Mouse (Mus musculus) liver, embryonic 13.5 days (tissue): ENCODE results near the gene Kctd2. TPM values are rescaled to one million over a fixed set of nuclear protein-coding genes. Genes with fewer than 3 reads are reported as not detected.
"Not testable (repeated sequence)": the region's sequence is repeated elsewhere in the genome, so short reads cannot be mapped to it uniquely, and the experiment has no call there.

ENCODE experiments used
- ATAC-seq: fragments of 200-750 bp; cut with Nextera tagmentation; 2 replicates; pipeline ENCODE4 v1.8.0; 2017; ENCODE audit warnings: low read depth, mild to moderate bottlenecking, moderate number of reproducible peaks, moderate library complexity
- DNase-seq: peaks from one replicate; pipeline ENCODE4 v3.0.0; 2022
- H3K27ac ChIP-seq: fragments of 300-500 bp; sonication (generic); 2 replicates; pipeline ENCODE4 v1.5.1; 2015; ENCODE audit warnings: moderate library complexity, mild to moderate bottlenecking, inconsistent platforms
- H3K27me3 ChIP-seq: fragments of 300-500 bp; sonication (generic); 2 replicates; pipeline ENCODE4 v1.6.1; 2015; ENCODE audit warnings: mild to moderate bottlenecking, inconsistent platforms
- H3K36me3 ChIP-seq: fragments of 300-500 bp; sonication (generic); 2 replicates; pipeline ENCODE4 v1.6.1; 2015; ENCODE audit warnings: mild to moderate bottlenecking, inconsistent platforms
- H3K4me1 ChIP-seq: fragments of 300-500 bp; sonication (generic); replicated peaks from 2 replicates; pipeline ENCODE4 v1.6.1; 2015; ENCODE audit warnings: inconsistent platforms
- H3K4me2 ChIP-seq: fragments of 300-500 bp; sonication (generic); 2 replicates; pipeline ENCODE4 v1.6.1; 2015; ENCODE audit warnings: inconsistent platforms, mild to moderate bottlenecking, moderate library complexity
- H3K4me3 ChIP-seq: fragments of 300-500 bp; sonication (generic); replicated peaks from 2 replicates; pipeline ENCODE4 v1.5.1; 2015; ENCODE audit warnings: mild to moderate bottlenecking, inconsistent platforms
- H3K9ac ChIP-seq: fragments of 300-500 bp; sonication (generic); 2 replicates; pipeline ENCODE4 v1.6.1; 2015; ENCODE audit warnings: mild to moderate bottlenecking, inconsistent platforms
- H3K9me3 ChIP-seq: fragments of 300-500 bp; sonication (generic); replicated peaks from 2 replicates; pipeline ENCODE4 v1.6.1; 2016; ENCODE audit warnings: inconsistent platforms
- WGBS: fragments of 180-500 bp; shearing (Covaris S2); methylation state at CpG from one replicate; pipeline ENCODE4 v1.1.7; 2015; ENCODE audit not compliant: insufficient replicate concordance; 5-methylcytosine and 5-hydroxymethylcytosine counted together
- polyA plus RNA-seq: library from polyadenylated mRNA; unstranded; fragments of >200 nt; fragmentation: Nextera tagmentation; extraction: Ambion mirVana; gene quantifications from 2 replicates; pipeline ENCODE4 v1.2.1, GENCODE M21; 2015

Gene Kctd2
- polyA plus RNA-seq, 1 experiment from 2014 or later: 4.1 TPM

DNA sequence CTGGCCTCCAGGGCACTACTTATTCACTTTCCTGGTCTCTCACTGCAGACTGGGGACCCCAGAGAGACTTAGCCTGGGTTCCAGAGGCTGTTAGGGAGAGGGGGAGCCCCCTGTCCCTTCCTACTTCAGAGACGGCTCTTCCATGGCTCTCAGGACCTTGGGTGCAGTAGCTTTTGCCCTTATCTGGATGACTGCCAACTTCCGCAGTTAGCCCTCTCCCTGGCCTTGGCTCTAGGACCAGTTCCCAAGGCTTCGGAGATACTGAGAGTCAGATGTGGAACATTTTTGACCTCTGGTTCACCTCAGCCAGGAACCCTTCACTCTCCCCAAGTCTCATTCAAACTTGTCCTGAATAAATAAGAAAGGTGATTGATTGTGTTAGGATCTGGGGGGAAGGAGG is 27.0 kb downstream of the Kctd2 start:
- H3K4me3 ChIP-seq: no peak overlapping the region

DNA sequence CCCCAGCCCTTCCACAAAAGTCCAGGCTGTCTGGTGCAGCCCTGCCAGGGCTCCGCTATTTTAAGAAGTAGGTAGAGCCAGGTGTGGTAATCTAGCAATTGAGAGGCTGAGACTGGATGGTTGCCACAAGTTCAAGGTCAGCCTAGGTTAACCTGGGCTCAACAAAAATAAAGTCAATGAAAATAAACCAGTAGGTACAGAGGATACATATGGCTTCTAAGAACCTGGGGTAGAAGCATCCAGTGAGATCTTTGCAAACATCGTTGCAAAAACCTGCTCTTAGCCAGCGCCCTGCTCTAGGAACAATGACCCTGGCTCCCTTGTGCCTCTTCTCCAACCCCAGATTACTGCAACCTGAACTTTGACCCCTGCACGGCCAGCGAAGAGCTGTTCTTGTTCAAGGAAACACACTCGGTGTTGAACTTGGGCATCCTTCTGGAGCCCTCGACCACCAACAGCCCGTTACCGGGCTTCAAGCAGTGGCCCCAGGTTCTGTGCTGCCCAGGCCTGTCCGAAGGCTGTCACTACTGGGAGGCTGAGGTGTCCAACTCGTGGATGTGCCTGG is 27.5 kb downstream of the Kctd2 start:
- H3K4me2 ChIP-seq: peak overlapping the region; percentile 10; the same call in 1 of the 2 replicates

More for the DNA sequence above, 27.0 kb downstream of the Kctd2 start:
- DNase-seq: no peak
- H3K9ac ChIP-seq: no peak overlapping the region
- no peaks in the 10 kb centered on the region for H3K36me3 ChIP-seq
- H3K27ac ChIP-seq: peak overlapping the region; percentile 76
- H3K27me3 ChIP-seq: peaks cover 4% of the 10 kb centered on the region; the same call in 1 of the 2 replicates
- 29% methylated on average over 3 of the region's 3 CpGs for WGBS
- no peaks in the 10 kb centered on the region for H3K9me3 ChIP-seq
- peak overlapping the region; percentile 28 for H3K4me2 ChIP-seq
- peaks cover 25% of the 10 kb centered on the region for H3K4me1 ChIP-seq
- no peak for ATAC-seq

DNA sequence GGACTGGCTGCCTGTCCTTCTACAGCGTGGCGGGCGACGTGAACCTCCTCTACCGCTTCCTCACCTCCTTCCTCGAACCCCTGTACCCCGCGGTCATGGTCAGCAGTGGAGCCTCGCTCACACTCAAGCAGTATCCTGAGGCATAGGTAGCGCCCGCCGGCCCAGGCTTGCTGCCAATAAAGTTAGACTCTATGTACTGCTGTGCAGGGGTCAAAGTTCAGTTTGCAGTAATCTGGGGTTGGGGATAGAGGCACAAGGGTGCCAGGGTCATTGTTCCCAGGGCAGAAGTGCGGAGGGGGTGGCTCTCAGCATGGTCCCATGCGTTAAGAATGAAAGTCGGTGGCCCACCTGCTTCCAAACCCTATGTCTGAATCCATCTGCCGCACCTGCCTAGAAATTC is 28.1 kb downstream of the Kctd2 start:
- Histone ChIP-seq H3K4me3 (no peak overlapping the region), H3K4me1 (peaks cover 25% of the 10 kb centered on the region), H3K9me3 (no peaks in the 10 kb centered on the region), H3K4me2 (peak overlapping the region; percentile 10; the same call in 1 of the 2 replicates), H3K36me3 (no peaks in the 10 kb centered on the region), H3K27ac (peak overlapping the region; percentile 76), H3K9ac (no peak overlapping the region), H3K27me3 (no peaks in the 10 kb centered on the region; the same call in 1 of the 2 replicates)
- 67% methylated on average over 16 of the region's 16 CpGs for WGBS
- peak; percentile 50 for ATAC-seq
- no peak for DNase-seq

More for the DNA sequence above, 27.5 kb downstream of the Kctd2 start:
- DNase-seq (no peak), ATAC-seq (peak; percentile 30; the same call in 1 of the 2 replicates)
- 59% methylated on average over 11 of the region's 11 CpGs for WGBS
- no peaks in the 10 kb centered on the region; the same call in 1 of the 2 replicates for H3K27me3 ChIP-seq
- H3K36me3 ChIP-seq: no peaks in the 10 kb centered on the region
- H3K27ac ChIP-seq: peak overlapping the region; percentile 76
- no peaks in the 10 kb centered on the region for H3K9me3 ChIP-seq
- no peak overlapping the region for H3K9ac ChIP-seq
- no peak overlapping the region for H3K4me3 ChIP-seq
- peaks cover 25% of the 10 kb centered on the region for H3K4me1 ChIP-seq

DNA sequence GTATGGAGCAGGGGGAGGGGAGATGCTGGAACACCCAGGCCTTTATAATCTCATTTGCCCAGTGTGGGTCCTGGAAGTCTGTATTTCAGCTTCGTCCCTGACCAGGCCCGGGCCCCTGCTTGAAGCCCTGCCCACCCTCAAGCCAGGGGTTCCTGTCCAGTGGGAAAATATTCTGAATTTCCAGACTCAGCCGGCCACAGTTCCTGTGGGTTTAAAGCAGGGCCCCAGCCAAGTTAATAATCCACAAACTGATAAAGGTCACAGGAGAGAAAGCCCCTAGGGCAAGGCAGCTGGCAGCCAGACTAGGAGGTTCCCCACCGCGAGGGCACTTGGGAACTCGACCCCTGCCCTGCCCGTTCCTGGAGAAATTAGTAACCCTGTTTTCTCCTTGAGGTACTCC is 29.1 kb downstream of the Kctd2 start:
- no peaks in the 10 kb centered on the region for H3K9me3 ChIP-seq
- no peak overlapping the region for H3K9ac ChIP-seq
- no peak overlapping the region for H3K4me3 ChIP-seq
- no peaks in the 10 kb centered on the region; the same call in 1 of the 2 replicates for H3K27me3 ChIP-seq
- ATAC-seq: peak; percentile 25; the same call in 1 of the 2 replicates
- WGBS: 54% methylated on average over 7 of the region's 7 CpGs
- no peak overlapping the region for H3K4me2 ChIP-seq
- peaks cover 30% of the 10 kb centered on the region for H3K4me1 ChIP-seq
- peak overlapping the region; percentile 76 for H3K27ac ChIP-seq
- no peak for DNase-seq
- H3K36me3 ChIP-seq: no peaks in the 10 kb centered on the region

DNA sequence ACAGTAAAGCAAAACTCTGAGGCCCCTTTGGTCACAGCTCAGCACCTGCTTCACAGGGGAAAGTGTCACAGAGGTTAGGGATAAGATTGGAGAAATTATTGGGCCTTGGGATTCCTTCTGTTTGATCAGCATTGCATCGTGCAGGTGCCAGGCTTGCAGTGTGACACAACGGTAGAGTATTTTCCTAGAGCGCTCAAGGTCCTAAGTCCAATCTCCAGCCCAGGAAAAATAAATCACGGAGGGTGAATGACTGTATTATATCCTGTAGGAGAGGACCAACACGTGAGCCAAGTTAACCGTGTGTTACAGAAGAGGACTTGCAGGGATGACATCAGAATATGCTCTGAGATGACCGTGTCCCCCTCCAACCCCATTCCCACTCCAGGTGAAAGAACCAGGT is 30.2 kb downstream of the Kctd2 start:
- Histone ChIP-seq H3K27ac (peak overlapping the region; percentile 59), H3K9ac (no peak overlapping the region), H3K4me1 (peaks cover 30% of the 10 kb centered on the region), H3K27me3 (no peaks in the 10 kb centered on the region), H3K36me3 (no peaks in the 10 kb centered on the region), H3K4me3 (no peak overlapping the region), H3K4me2 (no peak overlapping the region), H3K9me3 (no peaks in the 10 kb centered on the region)
- DNase-seq (no peak), ATAC-seq (no peak)
- WGBS: 69% methylated on average over 7 of the region's 7 CpGs

DNA sequence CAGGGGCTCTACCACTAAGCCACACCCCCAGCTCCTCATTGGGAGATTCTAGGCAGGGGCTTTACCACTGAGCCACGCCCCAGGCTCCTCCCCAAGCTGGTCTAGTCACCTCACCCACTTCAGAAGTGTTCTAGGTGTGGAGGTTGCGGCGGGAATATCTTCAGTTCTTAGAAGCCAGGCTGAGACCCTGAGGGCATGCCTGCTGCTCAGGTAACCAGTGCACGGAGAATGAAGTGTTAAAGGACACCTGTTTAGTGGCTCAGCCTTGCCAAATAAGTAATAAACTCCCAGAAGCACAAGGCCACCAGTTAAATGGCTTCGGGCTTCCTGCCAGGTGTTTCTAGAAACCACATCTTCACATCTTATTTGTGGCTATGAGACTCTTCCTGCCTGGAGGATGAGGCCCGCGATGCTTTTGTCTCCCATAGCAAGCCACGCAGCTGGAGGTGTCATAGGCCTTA is 31.9 kb downstream of the Kctd2 start:
- DNase-seq (no peak), ATAC-seq (no peak)
- 63% methylated on average over 8 of the region's 8 CpGs for WGBS
- Histone ChIP-seq H3K36me3 (no peaks in the 10 kb centered on the region), H3K27ac (no peak overlapping the region), H3K4me3 (no peak overlapping the region), H3K4me2 (no peak overlapping the region), H3K4me1 (peaks cover 22% of the 10 kb centered on the region), H3K27me3 (no peaks in the 10 kb centered on the region), H3K9ac (no peak overlapping the region), H3K9me3 (0 out of 2 replicates have a peak, but pooled peaks cover 3% of the 10 kb centered on the region)

DNA sequence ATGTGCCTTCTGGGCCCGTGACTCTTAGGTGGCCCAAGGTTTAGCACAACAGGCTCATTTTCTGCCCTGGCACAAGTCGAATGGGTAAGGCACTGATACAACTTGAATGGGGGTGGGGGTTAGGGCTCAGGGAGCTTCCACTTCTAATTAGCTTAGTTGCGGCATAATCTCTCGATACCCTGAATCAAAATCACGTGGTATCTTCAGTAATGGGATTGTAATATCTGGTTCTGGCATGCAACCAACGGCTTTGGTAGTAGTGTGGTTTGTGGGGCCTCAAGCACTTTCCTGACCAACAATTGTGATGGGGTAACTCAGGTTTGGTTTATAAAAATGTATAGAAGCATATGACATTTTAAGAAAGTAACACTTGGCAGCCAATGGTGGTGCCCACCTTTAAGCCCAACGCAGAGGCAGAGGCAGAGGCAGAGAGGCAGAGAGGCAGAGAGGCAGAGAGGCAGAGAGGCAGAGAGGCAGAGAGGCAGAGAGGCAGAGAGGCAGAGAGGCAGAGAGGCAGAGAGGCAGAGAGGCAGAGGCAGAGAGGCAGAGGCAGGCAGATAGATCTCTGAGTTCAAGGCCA is 32.4 kb downstream of the Kctd2 start:
- Histone ChIP-seq H3K4me1 (peaks cover 18% of the 10 kb centered on the region), H3K27ac (no peak overlapping the region), H3K4me2 (no peak overlapping the region), H3K27me3 (no peaks in the 10 kb centered on the region), H3K9me3 (0 out of 2 replicates have a peak, but pooled peaks cover 3% of the 10 kb centered on the region), H3K36me3 (no peaks in the 10 kb centered on the region), H3K4me3 (no peak overlapping the region), H3K9ac (no peak overlapping the region)
- ATAC-seq (no peak), DNase-seq (no peak)
- 67% methylated on average over 7 of the region's 7 CpGs for WGBS

DNA sequence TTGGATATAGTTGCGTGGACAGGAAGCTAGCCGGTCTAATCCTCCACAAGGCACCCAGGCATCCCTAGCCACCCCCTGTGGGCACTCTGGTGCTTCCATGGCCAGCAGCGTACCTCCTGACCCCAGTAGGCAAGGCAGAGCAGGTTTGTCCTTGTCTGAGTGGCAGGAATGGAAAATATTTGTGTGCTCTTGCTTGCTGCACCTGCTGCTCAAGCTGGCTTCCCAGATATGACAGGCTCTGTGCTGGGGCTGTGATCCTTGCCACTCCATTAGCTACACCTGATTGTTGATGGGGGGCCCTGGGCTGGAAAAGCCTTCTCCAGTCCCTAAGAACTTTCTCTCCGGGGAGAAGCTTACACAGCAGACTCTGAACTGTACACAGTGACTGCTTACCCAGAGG is 33.4 kb downstream of the Kctd2 start:
- Histone ChIP-seq H3K9me3 (0 out of 2 replicates have a peak, but pooled peaks cover 3% of the 10 kb centered on the region), H3K27ac (no peak overlapping the region), H3K4me1 (peaks cover 24% of the 10 kb centered on the region), H3K36me3 (no peaks in the 10 kb centered on the region), H3K27me3 (no peaks in the 10 kb centered on the region), H3K4me2 (no peak overlapping the region), H3K9ac (no peak overlapping the region), H3K4me3 (no peak overlapping the region)
- DNase-seq: no peak
- no peak for ATAC-seq
- 49% methylated on average over 4 of the region's 4 CpGs for WGBS

DNA sequence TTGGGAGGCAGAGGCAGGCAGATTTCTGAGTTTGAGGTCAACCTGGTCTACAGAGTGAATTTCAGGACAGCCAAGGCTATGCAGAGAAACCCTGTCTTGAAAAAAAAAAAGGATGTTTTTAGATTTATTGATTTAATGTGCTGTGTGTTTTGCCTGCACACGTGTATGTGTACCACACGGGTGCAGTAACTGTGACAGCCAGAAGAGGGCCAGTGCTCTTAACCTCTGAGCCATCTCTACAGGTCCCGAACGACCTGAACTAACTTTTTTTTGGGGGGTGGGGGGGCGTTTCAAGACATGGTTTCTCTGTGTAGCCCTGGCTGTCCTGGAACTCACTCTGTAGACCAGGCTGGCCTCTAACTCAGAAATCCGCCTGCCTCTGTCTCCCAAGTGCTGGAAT is 34.9 kb downstream of the Kctd2 start:
- not testable (repeated sequence) for H3K27ac ChIP-seq, H3K4me3 ChIP-seq, ATAC-seq, H3K9me3 ChIP-seq, H3K4me2 ChIP-seq, H3K36me3 ChIP-seq, H3K9ac ChIP-seq, H3K27me3 ChIP-seq, DNase-seq
- peaks cover 16% of the 10 kb centered on the region for H3K4me1 ChIP-seq
- 75% methylated on average over 6 of the region's 6 CpGs for WGBS

DNA sequence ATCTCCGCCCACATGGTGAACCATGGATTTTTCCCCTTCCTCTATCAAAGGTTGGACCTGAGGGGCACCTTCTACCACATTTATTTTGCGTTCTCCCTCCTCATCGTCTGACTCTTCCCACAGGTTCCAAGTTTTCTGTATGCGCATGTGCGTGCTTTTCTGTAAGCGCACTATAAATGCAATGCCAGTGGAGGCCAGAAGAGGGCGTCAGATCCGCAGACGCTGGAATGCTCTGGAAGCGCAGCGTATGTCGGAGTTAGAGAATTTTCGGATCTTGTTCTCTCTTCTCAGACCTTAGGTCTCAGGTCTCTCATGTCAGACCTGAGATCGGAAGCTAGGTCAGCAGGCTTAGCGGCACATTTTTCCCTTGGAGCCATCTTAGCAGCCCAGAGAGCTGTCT is 35.7 kb downstream of the Kctd2 start:
- H3K9ac ChIP-seq: no peak overlapping the region
- no peak for DNase-seq
- H3K27ac ChIP-seq: no peak overlapping the region
- ATAC-seq: no peak
- no peak overlapping the region for H3K4me3 ChIP-seq
- H3K4me1 ChIP-seq: peaks cover 14% of the 10 kb centered on the region
- no peaks in the 10 kb centered on the region for H3K36me3 ChIP-seq
- WGBS: 80% methylated on average over 15 of the region's 15 CpGs
- no peaks in the 10 kb centered on the region for H3K27me3 ChIP-seq
- H3K4me2 ChIP-seq: no peak overlapping the region
- 0 out of 2 replicates have a peak, but pooled peaks cover 3% of the 10 kb centered on the region for H3K9me3 ChIP-seq

DNA sequence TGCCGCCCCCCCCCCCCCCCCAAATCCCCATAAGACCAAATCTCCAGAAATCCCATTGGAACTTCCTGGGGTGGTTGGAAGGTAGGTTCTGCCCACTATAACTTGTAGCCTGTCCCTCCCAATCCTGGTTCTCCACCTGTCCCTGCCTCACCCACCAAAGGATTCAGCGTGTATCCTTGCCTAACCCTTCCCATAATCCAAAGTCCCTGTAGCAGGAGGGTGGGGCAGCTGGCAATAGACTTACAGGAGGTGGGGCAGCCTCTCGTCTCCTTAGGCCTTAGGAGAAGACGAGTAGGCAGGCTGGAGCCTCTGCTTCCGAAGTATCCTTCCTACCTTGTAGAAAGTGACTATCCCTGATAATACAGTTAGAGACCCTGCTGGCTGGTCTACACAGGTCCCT is 36.3 kb downstream of the Kctd2 start:
- no peak overlapping the region for H3K4me3 ChIP-seq
- H3K4me1 ChIP-seq: peaks cover 14% of the 10 kb centered on the region
- H3K4me2 ChIP-seq: no peak overlapping the region
- WGBS: 77% methylated on average over 5 of the region's 5 CpGs
- DNase-seq (no peak), ATAC-seq (no peak)
- H3K27me3 ChIP-seq: no peaks in the 10 kb centered on the region
- 0 out of 2 replicates have a peak, but pooled peaks cover 3% of the 10 kb centered on the region for H3K9me3 ChIP-seq
- no peak overlapping the region for H3K9ac ChIP-seq
- no peak overlapping the region for H3K27ac ChIP-seq
- no peaks in the 10 kb centered on the region for H3K36me3 ChIP-seq
